Mouse (Mus musculus) megakaryocyte, embryonic 14.5 days (primary cell): ENCODE data around the gene Ube2h.

Experiments used
- FLI1 ChIP-seq: IDR thresholded peaks from 2 replicates; pipeline ENCODE4 v1.6.1; 2012; ENCODE audit warnings: low read length, inconsistent platforms, mixed read lengths
- GATA1 ChIP-seq: IDR thresholded peaks from 3 replicates; pipeline ENCODE4 v1.6.1; 2012; ENCODE audit warnings: mixed read lengths, low read length, inconsistent platforms, borderline replicate concordance

GRCm38 (mm10) chr6:30321002-30321401, 16.7 kb upstream of the Ube2h start:
- no peak for TF ChIP-seq GATA1
- no peak for TF ChIP-seq FLI1
